Mouse (Mus musculus) liver, embryonic 11.5 days (tissue): ENCODE results near the gene Npm3. TPM values are rescaled to one million over a fixed set of nuclear protein-coding genes. Genes with fewer than 3 reads are reported as not detected.

Experiments used
- ATAC-seq: fragments of 200-750 bp; cut with Nextera tagmentation; replicated peaks from 2 replicates; pipeline ENCODE4 v1.8.0; 2017; ENCODE audit warnings: moderate number of reproducible peaks, mild to moderate bottlenecking, moderate TSS enrichment, moderate library complexity; ENCODE audit not compliant: low FRiP score
- DNase-seq: peaks from one replicate; pipeline ENCODE4 v3.0.0-alpha.2; 2017; ENCODE audit warnings: low spot score
- H3K27ac ChIP-seq: fragments of 300-500 bp; sonication (generic); 2 replicates; pipeline ENCODE4 v1.5.1; 2014; ENCODE audit warnings: mild to moderate bottlenecking, low read depth, low read length, control low read depth
- H3K27me3 ChIP-seq: fragments of 300-500 bp; sonication (generic); replicated peaks from 2 replicates; pipeline ENCODE4 v1.6.1; 2014; ENCODE audit warnings: low read length, mixed read lengths; ENCODE audit not compliant: control insufficient read depth, insufficient read depth
- H3K36me3 ChIP-seq: fragments of 300-500 bp; sonication (generic); 2 replicates; pipeline ENCODE4 v1.6.1; 2014; ENCODE audit warnings: mild to moderate bottlenecking, low read length, moderate library complexity, mixed read lengths; ENCODE audit not compliant: control insufficient read depth, insufficient read depth
- H3K4me1 ChIP-seq: fragments of 300-500 bp; sonication (generic); replicated peaks from 2 replicates; pipeline ENCODE4 v1.6.1; 2014; ENCODE audit warnings: low read length, mixed read lengths; ENCODE audit not compliant: control insufficient read depth, insufficient read depth
- H3K4me2 ChIP-seq: fragments of 300-500 bp; sonication (generic); 2 replicates; pipeline ENCODE4 v1.6.1; 2014; ENCODE audit warnings: mild to moderate bottlenecking, control low read depth, moderate library complexity
- H3K4me3 ChIP-seq: fragments of 300-500 bp; sonication (generic); 2 replicates; pipeline ENCODE4 v1.5.1; 2014; ENCODE audit warnings: low read depth, low read length, control low read depth
- H3K9ac ChIP-seq: fragments of 300-500 bp; sonication (generic); 2 replicates; pipeline ENCODE4 v1.6.1; 2014; ENCODE audit warnings: low read depth, low read length, control low read depth
- H3K9me3 ChIP-seq: fragments of 300-500 bp; sonication (generic); 2 replicates; pipeline ENCODE4 v1.6.1; 2016; ENCODE audit warnings: low read length, inconsistent platforms, mixed read lengths; ENCODE audit not compliant: control insufficient read depth
- WGBS: fragments of 180-500 bp; shearing (Covaris S2); extraction: QIAGEN DNeasy Blood & Tissue Kit; methylation state at CpG from one replicate; pipeline ENCODE4 v1.1.7; 2014; 5-methylcytosine and 5-hydroxymethylcytosine counted together
- polyA plus RNA-seq: library from polyadenylated mRNA; unstranded; fragments of >200 nt; fragmentation: Nextera tagmentation; extraction: Ambion mirVana; gene quantifications from 2 replicates; pipeline ENCODE4 v1.2.1, GENCODE M21; 2014

The Npm3 gene
- polyA plus RNA-seq, 1 experiment from 2014 or later, result 34.5 TPM

GRCm38 (mm10) chr19:45747028-45747867 is 2.1 kb downstream of the Npm3 start:
- 22% methylated on average over 11 of the region's 11 CpGs for WGBS
- Histone ChIP-seq H3K4me2 (no peak overlapping the region), H3K27ac (no peak overlapping the region), H3K4me1 (peaks cover 22% of the 10 kb centered on the region), H3K36me3 (peaks cover 4% of the 10 kb centered on the region; the same call in 1 of the 2 replicates), H3K4me3 (no peak overlapping the region), H3K9me3 (no peaks in the 10 kb centered on the region), H3K9ac (no peak overlapping the region), H3K27me3 (peaks cover 41% of the 10 kb centered on the region)
- DNase-seq (peak; percentile 83), ATAC-seq (peak; percentile 16; the same call in 1 of the 2 replicates)

DNA sequence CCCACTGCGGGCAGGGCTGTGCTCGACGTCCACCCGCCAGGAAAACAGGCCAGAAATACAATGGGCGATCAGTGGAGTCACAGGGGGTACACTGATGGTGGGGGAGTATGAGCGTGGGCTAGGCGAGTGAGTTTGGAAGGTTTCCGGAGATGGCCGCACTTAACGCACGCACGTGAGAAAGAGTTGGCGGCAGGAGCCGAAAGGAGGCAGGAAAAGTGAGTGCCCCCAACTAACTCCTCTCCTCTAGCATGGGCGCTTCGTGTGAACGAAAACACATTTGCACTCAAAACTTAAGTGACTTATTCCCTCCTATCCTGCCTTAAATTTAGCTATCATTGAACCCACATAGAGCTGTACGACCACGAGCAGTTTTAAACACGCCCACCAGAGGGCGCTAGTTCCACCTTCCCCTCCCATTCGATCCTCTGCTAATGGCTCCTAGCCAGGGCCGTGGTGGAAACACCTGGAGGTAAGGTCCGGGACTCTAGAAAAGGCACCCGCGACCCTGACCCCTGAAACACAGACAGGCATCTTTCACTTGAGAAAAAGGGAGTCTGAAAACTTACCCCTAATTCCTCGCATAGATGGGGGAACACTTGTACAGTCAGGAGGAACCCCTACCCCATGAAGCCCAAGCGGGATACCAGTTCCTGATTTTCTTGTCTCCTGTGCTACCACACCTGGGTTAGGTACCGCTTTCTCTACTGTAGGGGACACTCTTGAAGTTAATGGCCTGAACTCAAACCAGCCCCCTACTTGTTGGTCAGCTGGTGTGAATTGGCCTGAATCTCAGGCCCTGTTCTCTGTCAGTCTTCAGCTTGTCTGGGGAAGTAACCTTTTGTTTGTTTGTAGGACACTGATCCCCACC is 3.0 kb downstream of the Npm3 start:
- Histone ChIP-seq H3K36me3 (no peaks in the 10 kb centered on the region), H3K4me3 (peak overlapping the region; percentile 20; the same call in 1 of the 2 replicates), H3K27ac (no peak overlapping the region), H3K27me3 (peaks cover 49% of the 10 kb centered on the region), H3K4me1 (peaks cover 26% of the 10 kb centered on the region), H3K9me3 (no peaks in the 10 kb centered on the region), H3K9ac (no peak overlapping the region), H3K4me2 (peak overlapping the region; percentile 41)
- WGBS, result 9% methylated on average over 29 of the region's 29 CpGs
- DNase-seq, result peak; percentile 71
- ATAC-seq, result no peak

GRCm38 (mm10) chr19:45745344-45746152 is 3.8 kb downstream of the Npm3 start:
- Histone ChIP-seq H3K4me2 (peak overlapping the region; percentile 41), H3K4me1 (peaks cover 27% of the 10 kb centered on the region), H3K9me3 (no peaks in the 10 kb centered on the region), H3K27me3 (peaks cover 58% of the 10 kb centered on the region), H3K27ac (no peak overlapping the region), H3K9ac (no peak overlapping the region), H3K36me3 (no peaks in the 10 kb centered on the region), H3K4me3 (peak overlapping the region; percentile 20; the same call in 1 of the 2 replicates)
- DNase-seq, result no peak
- WGBS, result 5% methylated on average over 32 of the region's 32 CpGs
- ATAC-seq, result no peak

GRCm38 (mm10) chr19:45743619-45744018 is 5.8 kb downstream of the Npm3 start:
- H3K36me3 ChIP-seq, result no peaks in the 10 kb centered on the region
- ATAC-seq (no peak), DNase-seq (no peak)
- no peak overlapping the region for H3K9ac ChIP-seq
- H3K4me1 ChIP-seq, result peaks cover 27% of the 10 kb centered on the region
- peak overlapping the region; percentile 52; the same call in 1 of the 2 replicates for H3K4me3 ChIP-seq
- WGBS, result 17% methylated on average over 7 of the region's 7 CpGs
- H3K9me3 ChIP-seq, result no peaks in the 10 kb centered on the region
- no peak overlapping the region for H3K27ac ChIP-seq
- peaks cover 76% of the 10 kb centered on the region for H3K27me3 ChIP-seq
- H3K4me2 ChIP-seq, result no peak overlapping the region

GRCm38 (mm10) chr19:45742984-45743575 is 6.3 kb downstream of the Npm3 start:
- no peak overlapping the region for H3K27ac ChIP-seq
- no peak for ATAC-seq
- peaks cover 81% of the 10 kb centered on the region for H3K27me3 ChIP-seq
- no peak for DNase-seq
- H3K4me1 ChIP-seq, result peaks cover 21% of the 10 kb centered on the region
- H3K4me3 ChIP-seq, result peak overlapping the region; percentile 52
- no peaks in the 10 kb centered on the region for H3K36me3 ChIP-seq
- under 1% methylated on average over 30 of the region's 44 CpGs for WGBS
- H3K9me3 ChIP-seq, result no peaks in the 10 kb centered on the region
- H3K4me2 ChIP-seq, result peak overlapping the region; percentile 65
- H3K9ac ChIP-seq, result no peak overlapping the region

DNA sequence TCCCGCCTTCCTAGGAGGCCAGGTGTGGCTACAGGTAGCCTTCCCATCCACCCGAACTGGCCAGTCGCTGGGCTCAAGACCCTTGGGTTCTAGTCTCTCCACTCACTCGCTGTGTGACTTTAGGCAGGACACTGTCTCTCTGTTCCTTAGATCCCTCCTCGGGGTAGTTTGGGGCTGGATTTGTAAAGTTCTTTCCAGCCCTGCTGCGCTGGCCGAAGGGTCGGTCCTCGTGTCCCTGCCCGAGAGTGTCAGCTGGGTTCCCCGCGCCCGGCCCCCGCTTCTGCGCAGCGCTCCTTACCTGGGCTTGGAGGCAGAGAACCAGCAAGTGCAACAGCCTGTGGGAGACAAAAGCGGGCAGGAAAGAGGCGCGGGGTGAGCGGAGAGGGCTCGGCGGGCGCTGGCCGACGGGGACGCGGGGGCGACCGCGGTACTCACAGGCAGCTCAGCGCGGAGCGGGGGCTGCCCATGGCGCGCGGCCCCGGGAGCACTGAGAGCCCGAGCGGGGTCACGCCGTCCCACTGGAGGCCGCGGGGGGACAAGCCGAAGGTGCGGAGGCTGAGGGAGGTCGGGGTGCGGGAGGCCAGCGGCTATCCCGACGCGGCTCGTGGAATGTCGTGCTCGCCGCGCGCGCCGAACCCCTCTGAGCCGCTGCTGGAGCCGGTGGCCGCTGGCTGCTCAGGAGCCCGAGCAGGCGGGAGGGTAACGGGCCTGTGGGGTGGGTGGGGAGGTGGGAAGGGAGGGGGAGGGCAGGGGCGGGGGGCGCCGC is 7.0 kb downstream of the Npm3 start, which contains the start of gene Fgf8:
Gene Fgf8, minus strand, starts transcription at position 698 of the 766 bp plus-strand sequence.
- H3K9ac ChIP-seq, result no peak within 1 kb of the TSS
- DNase-seq, result no peak

GRCm38 (mm10) chr19:45741431-45742217 is 7.8 kb downstream of the Npm3 start:
- WGBS, result 4% methylated on average over 45 of the region's 45 CpGs
- H3K27me3 ChIP-seq, result peaks cover 95% of the 10 kb centered on the region
- H3K4me2 ChIP-seq, result no peak overlapping the region
- DNase-seq (no peak), ATAC-seq (no peak)
- H3K27ac ChIP-seq, result no peak overlapping the region
- no peak overlapping the region for H3K9ac ChIP-seq
- peaks cover 25% of the 10 kb centered on the region for H3K4me1 ChIP-seq
- no peaks in the 10 kb centered on the region for H3K36me3 ChIP-seq
- H3K9me3 ChIP-seq, result no peaks in the 10 kb centered on the region
- H3K4me3 ChIP-seq, result no peak overlapping the region; the same call in 1 of the 2 replicates

More for the DNA sequence above, 7.0 kb downstream of the Npm3 start, which contains the start of gene Fgf8:
- peak within 1 kb of the TSS; percentile 52 for H3K4me3 ChIP-seq
- H3K36me3 ChIP-seq, result no peaks in the 10 kb centered on the region
- 1% methylated on average over 49 of the region's 68 CpGs for WGBS
- H3K27ac ChIP-seq, result no peak within 1 kb of the TSS
- peaks cover 21% of the 10 kb centered on the region for H3K4me1 ChIP-seq
- peak within 1 kb of the TSS; percentile 65 for H3K4me2 ChIP-seq
- peaks cover 88% of the 10 kb centered on the region for H3K27me3 ChIP-seq
- no peak for ATAC-seq
- no peaks in the 10 kb centered on the region for H3K9me3 ChIP-seq
